Mouse (Mus musculus): ENCODE measurements around the gene Gpr84.

The Gpr84 gene

DNA sequence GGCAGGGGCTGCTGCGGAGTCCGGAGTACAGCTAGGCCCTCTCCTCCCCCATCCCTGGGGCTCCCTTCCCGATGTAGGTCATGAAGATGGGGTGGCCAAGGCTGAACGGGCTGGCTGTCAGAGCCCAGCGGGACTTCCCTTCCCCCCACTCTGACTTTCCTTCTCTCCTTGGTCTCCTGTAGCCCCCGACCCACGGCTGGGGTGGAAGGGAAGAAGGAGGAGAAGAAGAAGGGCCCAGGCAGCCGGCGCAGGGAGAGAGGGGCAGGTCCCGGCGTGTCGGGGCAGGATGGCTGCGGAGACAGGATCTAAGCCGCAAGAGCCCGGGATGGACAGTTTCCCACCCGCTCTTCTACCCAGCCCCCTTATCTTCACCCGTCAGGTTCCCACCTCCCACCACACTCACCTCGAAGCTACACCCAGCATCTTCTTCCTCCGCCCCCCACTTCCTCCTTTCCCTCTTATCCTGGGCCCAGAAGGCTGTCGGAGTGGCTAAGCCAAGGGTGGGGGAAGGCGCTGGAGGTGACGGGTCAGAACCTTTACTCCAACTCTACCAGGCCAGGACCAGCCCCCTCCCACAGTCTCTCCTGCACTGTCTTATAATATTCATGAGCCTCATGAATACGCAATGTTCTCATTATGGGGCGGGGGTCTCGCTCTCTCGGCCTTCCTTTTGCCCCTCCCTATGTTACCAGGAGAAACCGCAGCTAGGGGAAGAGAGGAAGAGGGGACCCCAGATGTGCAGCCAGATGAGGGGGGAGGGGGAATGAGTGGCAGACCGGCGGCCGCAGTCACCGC, 29.0 kb upstream of the Gpr84 start:
- in situ Hi-C loops (cut with MboI; ENCODE audit: low pct_unique_long_range_greater_than_20kb in 1 of 2, low sequenced_read_pairs in 2 of 2, unreplicated experiment in 1 of 2) = no loop called here

- in situ Hi-C loops (cut with MboI; ENCODE audit: low pct_unique_long_range_greater_than_20kb in 1 of 2, low sequenced_read_pairs in 2 of 2, unreplicated experiment in 1 of 2) = no loop called here
Observed at GRCm38 (mm10) chr15:103338829-103339165, 28.4 kb upstream of the Gpr84 start.

GRCm38 (mm10) chr15:103336996-103337667, 26.7 kb upstream of the Gpr84 start:
- in situ Hi-C loops (cut with MboI; ENCODE audit: low pct_unique_long_range_greater_than_20kb in 1 of 2, low sequenced_read_pairs in 2 of 2, unreplicated experiment in 1 of 2) = no loop called here

DNA sequence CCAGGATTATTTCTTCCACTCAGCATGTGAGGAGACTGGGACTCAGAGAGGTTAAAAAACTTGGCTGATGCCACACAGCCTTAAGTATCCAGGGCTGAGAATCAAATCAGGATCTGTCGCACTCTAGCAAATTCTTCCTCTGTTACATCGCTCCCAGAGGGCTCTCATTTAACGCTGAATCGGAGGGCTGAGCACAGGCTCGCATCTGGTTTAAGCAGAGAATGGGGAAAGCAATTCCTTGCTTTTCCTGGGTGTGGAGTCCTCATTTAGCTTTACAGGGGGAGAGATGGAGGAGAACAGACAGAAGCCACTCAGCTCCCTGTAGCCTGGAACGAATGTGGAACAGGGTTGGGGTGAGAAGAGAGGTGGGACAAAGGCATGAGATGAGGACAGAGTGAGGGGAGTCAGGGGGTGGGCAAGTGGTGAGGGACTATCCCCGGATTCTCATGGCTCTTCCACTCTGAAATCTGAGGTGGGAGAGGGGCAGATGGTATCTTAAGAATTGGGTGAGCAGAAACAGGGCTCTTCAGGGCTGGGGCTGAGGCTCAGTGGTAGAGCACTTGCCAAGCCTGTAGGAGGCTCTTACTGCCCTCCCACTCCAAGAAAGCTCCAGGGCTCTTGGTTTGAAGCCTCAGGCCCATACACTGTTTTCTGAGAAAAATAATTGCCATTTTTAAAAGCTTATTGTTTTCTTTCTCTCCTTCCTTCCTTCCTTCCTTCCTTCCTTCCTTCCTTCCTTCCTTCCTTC, 25.2 kb upstream of the Gpr84 start:
- in situ Hi-C loops (cut with MboI; ENCODE audit: low pct_unique_long_range_greater_than_20kb in 1 of 2, low sequenced_read_pairs in 2 of 2, unreplicated experiment in 1 of 2) = no loop called here

DNA sequence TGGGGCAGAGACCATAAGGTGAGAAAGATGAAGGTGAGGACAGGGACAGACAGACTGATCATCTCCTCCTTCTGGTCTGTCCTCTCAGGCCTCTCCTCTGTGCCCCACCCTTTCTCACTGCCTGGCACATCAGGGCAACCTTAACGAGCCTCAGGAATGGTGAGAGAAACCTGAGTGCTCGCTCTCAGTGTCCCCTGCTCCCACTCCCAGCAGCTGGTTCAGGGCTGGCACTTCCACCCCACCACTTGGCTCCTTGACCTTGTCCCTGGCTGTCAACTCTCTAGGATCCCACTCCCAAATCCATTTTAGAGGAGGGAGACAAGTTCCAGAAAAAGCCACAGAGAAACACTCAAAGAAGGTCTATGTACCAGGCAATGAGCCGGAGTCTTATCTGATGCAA, 24.6 kb upstream of the Gpr84 start:
- in situ Hi-C loops (cut with MboI; ENCODE audit: low pct_unique_long_range_greater_than_20kb in 1 of 2, low sequenced_read_pairs in 2 of 2, unreplicated experiment in 1 of 2) = no loop called here

DNA sequence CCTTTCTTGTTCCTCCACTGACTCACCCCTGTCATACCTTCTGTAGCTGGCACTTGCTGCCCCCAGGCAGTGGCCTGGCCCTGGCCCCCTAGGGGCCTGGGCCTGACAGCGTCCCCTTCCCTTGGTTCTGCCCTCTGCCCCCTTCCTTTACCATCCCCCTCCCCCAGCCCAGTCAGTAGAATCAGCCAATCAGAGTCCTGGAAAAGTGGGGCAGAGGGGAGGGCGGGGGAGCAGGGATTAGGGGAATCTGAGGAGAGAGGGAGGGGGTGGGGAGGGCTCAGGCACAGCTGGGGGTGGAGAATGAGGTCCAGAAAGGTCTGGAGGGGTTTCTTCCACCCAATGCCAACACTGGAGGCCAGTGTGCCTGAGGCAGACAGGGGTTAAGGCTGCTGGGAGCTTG, 23.8 kb upstream of the Gpr84 start:
- in situ Hi-C loops (cut with MboI; ENCODE audit: low pct_unique_long_range_greater_than_20kb in 1 of 2, low sequenced_read_pairs in 2 of 2, unreplicated experiment in 1 of 2) = no loop called here

DNA sequence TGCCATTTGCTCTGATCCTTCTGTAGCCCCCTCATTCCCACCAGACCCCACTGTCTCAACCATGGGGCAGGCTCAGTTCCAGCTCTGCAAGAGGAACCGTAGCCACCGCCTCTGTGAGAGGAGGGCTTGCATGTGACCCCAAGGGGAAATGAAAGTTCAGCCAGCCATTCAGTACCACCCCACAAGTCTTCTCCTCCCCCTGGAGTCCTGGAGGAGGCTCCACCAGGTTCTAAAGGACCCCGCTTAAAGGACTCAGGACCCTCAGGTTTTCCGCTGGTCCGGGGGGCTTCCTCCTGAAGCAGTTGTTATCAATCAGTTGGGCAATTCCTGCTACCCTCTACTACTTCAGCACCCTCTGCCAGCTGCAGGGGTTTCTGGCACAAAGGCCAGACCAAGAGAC, 23.3 kb upstream of the Gpr84 start:
- in situ Hi-C loops (cut with MboI; ENCODE audit: low pct_unique_long_range_greater_than_20kb in 1 of 2, low sequenced_read_pairs in 2 of 2, unreplicated experiment in 1 of 2) = no loop called here

GRCm38 (mm10) chr15:103333081-103333615, 22.7 kb upstream of the Gpr84 start:
- in situ Hi-C loops (cut with MboI; ENCODE audit: low pct_unique_long_range_greater_than_20kb in 1 of 2, low sequenced_read_pairs in 2 of 2, unreplicated experiment in 1 of 2) = no loop called here

DNA sequence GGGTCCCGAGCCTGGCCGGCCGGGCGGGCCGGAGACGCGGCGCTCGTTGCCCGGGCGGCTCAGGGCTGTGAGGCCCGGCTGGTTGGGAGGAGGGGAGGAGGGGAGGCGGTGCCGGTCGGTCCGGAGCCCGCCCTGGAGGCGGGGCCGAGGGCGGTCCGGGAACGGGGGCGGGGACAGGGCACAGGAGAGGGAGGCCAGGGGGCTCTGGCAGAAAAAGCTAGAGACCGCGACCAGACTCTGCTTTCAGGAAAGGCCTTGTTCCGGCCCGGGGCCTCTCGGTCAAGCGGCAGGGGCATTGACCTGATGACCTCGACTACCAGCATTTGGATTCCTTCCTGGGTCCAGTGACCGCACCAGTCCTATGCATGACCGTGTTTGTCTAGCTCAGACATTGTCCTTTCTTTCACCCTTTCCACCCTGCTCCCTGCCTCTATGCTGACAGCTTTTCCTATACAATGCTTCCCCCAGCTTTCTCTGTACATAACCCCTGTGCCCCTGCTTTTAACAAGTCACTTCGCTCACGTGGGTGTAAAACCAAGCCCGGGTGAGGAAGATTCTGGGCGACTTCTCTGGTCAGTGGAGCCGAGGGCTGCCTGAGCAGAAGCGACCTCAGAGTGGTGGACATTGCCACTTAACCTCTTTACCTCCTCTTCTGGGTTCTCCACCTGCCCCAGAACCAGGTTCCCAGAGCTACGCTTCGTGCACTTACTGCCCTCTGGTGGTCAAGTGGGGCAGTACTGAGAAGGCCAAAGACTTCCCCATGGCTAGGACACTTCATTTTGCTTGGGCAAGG, 13.2 kb upstream of the Gpr84 start:
- in situ Hi-C loops (cut with MboI; ENCODE audit: low pct_unique_long_range_greater_than_20kb in 1 of 2, low sequenced_read_pairs in 2 of 2, unreplicated experiment in 1 of 2) = loop anchor here in 1 of 2 experiments (25.0 kb wide), 1 partner anchor 311 kb away; the partner anchor contains the start of gene Hoxc4

- in situ Hi-C loops (cut with MboI; ENCODE audit: low pct_unique_long_range_greater_than_20kb in 1 of 2, low sequenced_read_pairs in 2 of 2, unreplicated experiment in 1 of 2) = loop anchor here in 1 of 2 experiments (25.0 kb wide), 1 partner anchor 311 kb away; the partner anchor contains the start of gene Hoxc4
Observed at GRCm38 (mm10) chr15:103323070-103323454, 12.7 kb upstream of the Gpr84 start.

DNA sequence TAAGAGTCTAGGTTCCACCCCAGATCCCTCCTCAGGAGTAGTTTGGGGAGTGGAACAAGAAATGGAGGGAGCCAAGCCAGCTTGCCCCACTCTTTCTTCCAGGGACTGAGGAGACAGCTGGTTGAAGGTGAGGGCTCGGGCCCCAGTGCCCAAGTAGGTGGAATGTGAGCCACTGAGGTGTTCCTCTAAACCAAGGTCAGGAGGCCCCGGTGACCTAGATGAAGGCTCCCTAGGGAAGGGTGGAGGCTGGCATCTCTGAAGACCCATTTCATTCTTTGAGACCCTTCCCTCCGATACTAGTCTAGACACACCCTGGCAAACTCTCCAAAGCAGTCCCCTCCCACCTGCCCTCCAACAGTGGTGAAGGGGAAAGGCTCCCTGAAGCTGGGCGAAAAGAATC, 12.0 kb upstream of the Gpr84 start:
- in situ Hi-C loops (cut with MboI; ENCODE audit: low pct_unique_long_range_greater_than_20kb in 1 of 2, low sequenced_read_pairs in 2 of 2, unreplicated experiment in 1 of 2) = loop anchor here in 1 of 2 experiments (25.0 kb wide), 1 partner anchor 310 kb away; the partner anchor contains the start of gene Hoxc4

- in situ Hi-C loops (cut with MboI; ENCODE audit: low pct_unique_long_range_greater_than_20kb in 1 of 2, low sequenced_read_pairs in 2 of 2, unreplicated experiment in 1 of 2) = loop anchor here in 1 of 2 experiments (25.0 kb wide), 1 partner anchor 309 kb away; the partner anchor contains the start of gene Hoxc4
Observed at GRCm38 (mm10) chr15:103321076-103321475, 10.7 kb upstream of the Gpr84 start.

DNA sequence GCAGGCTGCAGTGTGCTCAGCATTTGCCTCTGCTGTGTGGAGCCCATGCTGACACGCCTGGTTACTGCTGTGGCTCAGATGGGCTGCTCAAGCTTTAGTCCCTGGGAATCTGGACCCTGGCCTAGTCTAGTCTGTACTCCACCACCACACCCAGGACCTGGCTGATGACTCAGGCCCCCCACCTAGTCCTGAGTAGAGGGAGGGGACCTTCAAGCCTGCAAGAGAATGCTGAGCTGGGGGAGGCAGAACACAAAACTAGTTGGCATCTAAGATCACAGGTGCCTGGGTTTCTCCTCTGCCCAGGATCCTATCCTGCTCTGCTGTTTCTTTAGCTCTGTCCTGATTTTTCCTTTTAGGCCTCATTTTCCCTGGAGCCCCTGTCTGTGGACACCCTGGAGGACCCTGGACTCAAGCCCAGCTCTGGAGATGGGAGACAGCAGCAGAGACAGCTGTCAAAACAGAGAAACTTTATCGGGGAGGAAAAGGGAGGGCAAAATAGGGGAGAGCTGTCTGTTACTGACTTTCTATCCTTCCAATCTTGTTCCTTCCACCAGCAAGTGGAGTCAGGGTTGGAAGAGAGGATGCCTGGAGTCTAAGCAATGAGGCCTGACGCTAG, 7.9 kb upstream of the Gpr84 start:
- in situ Hi-C loops (cut with MboI; ENCODE audit: low pct_unique_long_range_greater_than_20kb in 1 of 2, low sequenced_read_pairs in 2 of 2, unreplicated experiment in 1 of 2) = loop anchor here in 1 of 2 experiments (25.0 kb wide), 1 partner anchor 306 kb away; the partner anchor contains the start of gene Hoxc4

GRCm38 (mm10) chr15:103317731-103318130, 7.3 kb upstream of the Gpr84 start:
- in situ Hi-C loops (cut with MboI; ENCODE audit: low pct_unique_long_range_greater_than_20kb in 1 of 2, low sequenced_read_pairs in 2 of 2, unreplicated experiment in 1 of 2) = loop anchor here in 1 of 2 experiments (25.0 kb wide), 1 partner anchor 305 kb away; the partner anchor contains the start of gene Hoxc4

DNA sequence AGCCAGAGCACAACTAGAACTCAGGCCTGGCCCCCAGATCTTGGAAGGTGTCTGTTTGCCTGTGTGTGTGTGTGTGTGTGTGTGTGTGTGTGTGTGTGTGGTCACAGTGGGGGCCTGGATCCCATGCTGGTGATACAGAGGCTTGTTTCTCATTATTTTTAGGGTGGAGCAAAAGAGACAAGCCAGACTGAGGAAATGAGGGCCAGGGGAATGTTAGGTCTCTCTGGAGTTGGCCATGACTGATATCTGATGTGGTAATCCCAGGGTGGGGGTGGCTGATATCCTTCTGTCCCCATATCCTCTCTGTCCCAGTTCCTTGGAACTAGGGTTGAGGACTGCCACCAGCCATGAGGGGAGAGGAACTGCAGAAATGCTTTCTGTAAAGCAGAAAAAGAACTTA, 6.7 kb upstream of the Gpr84 start:
- in situ Hi-C loops (cut with MboI; ENCODE audit: low pct_unique_long_range_greater_than_20kb in 1 of 2, low sequenced_read_pairs in 2 of 2, unreplicated experiment in 1 of 2) = loop anchor here in 1 of 2 experiments (25.0 kb wide), 1 partner anchor 305 kb away; the partner anchor contains the start of gene Hoxc4

- in situ Hi-C loops (cut with MboI; ENCODE audit: low pct_unique_long_range_greater_than_20kb in 1 of 2, low sequenced_read_pairs in 2 of 2, unreplicated experiment in 1 of 2) = loop anchor here in 1 of 2 experiments (25.0 kb wide), 1 partner anchor 304 kb away; the partner anchor contains the start of gene Hoxc4
Observed at GRCm38 (mm10) chr15:103315979-103316776, 5.8 kb upstream of the Gpr84 start.
